Mouse (Mus musculus) E14TG2a.4 (cell line): ENCODE data around the gene Cenpx.

Experiments
- H3K27me3 ChIP-seq: 2 replicates; pipeline ENCODE4 v1.6.1; 2014; ENCODE audit warnings: low read length, control low read depth; ENCODE audit not compliant: insufficient read depth
- H3K36me3 ChIP-seq: 2 replicates; pipeline ENCODE4 v1.6.1; 2014; ENCODE audit warnings: low read length, control low read depth; ENCODE audit not compliant: insufficient read depth
- H3K4me1 ChIP-seq: replicated peaks from 2 replicates; pipeline ENCODE4 v1.6.1; 2014; ENCODE audit warnings: low read depth, low read length, control low read depth
- H3K4me3 ChIP-seq: replicated peaks from 2 replicates; pipeline ENCODE4 v1.5.1; 2014; ENCODE audit warnings: mild to moderate bottlenecking, low read length
- H3K9me3 ChIP-seq: 2 replicates; pipeline ENCODE4 v1.6.1; 2014; ENCODE audit warnings: low read length, control low read depth
- CTCF ChIP-seq: conservative IDR thresholded peaks from 2 replicates; pipeline ENCODE4 v1.5.1; 2014; ENCODE audit warnings: low read length
- NANOG ChIP-seq: IDR thresholded peaks from 2 replicates; pipeline ENCODE4 v1.6.1; 2014; ENCODE audit warnings: borderline replicate concordance, low read length, mixed read lengths
- POU5F1 ChIP-seq: IDR thresholded peaks from 2 replicates; pipeline ENCODE4 v1.6.1; 2014; ENCODE audit warnings: low read length, borderline replicate concordance

The Cenpx gene

DNA sequence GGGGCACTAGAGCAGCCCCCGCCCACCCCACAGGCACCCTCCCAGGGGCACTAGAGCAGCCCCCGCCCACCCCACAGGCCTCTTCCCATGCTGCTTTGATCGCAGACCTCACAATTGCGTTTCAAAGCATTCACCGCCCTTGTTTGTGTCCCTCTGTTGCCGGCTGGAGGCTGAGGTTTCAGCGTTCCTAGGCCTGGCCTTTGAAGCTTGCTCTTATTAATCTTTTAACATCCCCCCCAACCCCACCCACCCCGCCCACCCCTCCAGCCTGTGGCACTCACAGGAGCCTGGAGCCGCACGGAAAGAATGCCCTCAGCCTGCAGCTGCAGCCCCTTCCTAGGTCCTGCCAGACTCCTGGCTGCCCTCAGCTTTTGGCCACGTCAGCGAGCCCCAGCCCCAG lies 6.3 kb downstream of the Cenpx start:
- Histone ChIP-seq H3K4me3 (no peak overlapping the region), H3K9me3 (no peaks in the 10 kb centered on the region), H3K4me1 (peaks cover 94% of the 10 kb centered on the region), H3K36me3 (peaks cover 89% of the 10 kb centered on the region), H3K27me3 (no peaks in the 10 kb centered on the region)
- TF ChIP-seq CTCF (no peak), POU5F1 (no peak), NANOG (no peak)

DNA sequence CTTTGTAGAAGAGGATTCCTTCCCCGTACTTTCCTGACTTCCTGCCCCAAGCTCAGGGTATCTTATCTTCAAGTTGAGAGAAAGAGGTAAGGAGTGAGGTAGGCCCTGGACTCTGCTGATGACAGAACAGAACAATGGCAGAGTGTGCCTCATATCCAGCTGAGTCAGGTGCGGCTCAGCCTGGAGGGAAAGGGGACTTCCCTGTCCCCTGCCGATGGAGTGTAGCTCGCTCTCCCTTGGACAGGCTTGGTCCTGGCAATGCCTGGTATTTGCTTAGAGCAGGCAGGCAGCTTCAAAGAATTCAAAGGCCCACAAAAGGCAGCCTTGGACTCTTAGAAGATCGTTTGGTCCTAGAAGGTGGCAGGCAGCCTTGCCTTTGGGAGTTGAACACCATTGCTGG lies 7.4 kb downstream of the Cenpx start:
- H3K4me1 ChIP-seq: peaks cover 91% of the 10 kb centered on the region
- H3K36me3 ChIP-seq: peaks cover 89% of the 10 kb centered on the region
- peak overlapping the region; percentile 39; the same call in 1 of the 2 replicates for H3K4me3 ChIP-seq
- no peak for TF ChIP-seq POU5F1
- no peak for TF ChIP-seq NANOG
- H3K27me3 ChIP-seq: no peaks in the 10 kb centered on the region
- H3K9me3 ChIP-seq: no peaks in the 10 kb centered on the region

GRCm38 (mm10) chr11:120704486-120705325 lies 8.8 kb downstream of the Cenpx start:
- peak overlapping the region; percentile 55 for H3K4me3 ChIP-seq

GRCm38 (mm10) chr11:120703696-120704454 lies 9.7 kb downstream of the Cenpx start:
- Histone ChIP-seq H3K9me3 (no peaks in the 10 kb centered on the region), H3K27me3 (no peaks in the 10 kb centered on the region), H3K4me1 (peaks cover 83% of the 10 kb centered on the region), H3K4me3 (peak overlapping the region; percentile 55), H3K36me3 (peaks cover 89% of the 10 kb centered on the region)
- TF ChIP-seq NANOG (no peak), POU5F1 (no peak), CTCF (no peak)

More at GRCm38 (mm10) chr11:120704486-120705325, 8.8 kb downstream of the Cenpx start:
- Histone ChIP-seq H3K27me3 (no peaks in the 10 kb centered on the region), H3K9me3 (no peaks in the 10 kb centered on the region), H3K36me3 (peaks cover 89% of the 10 kb centered on the region), H3K4me1 (peaks cover 87% of the 10 kb centered on the region)
- TF ChIP-seq POU5F1: no peak
- no peak for TF ChIP-seq CTCF
- no peak for TF ChIP-seq NANOG

DNA sequence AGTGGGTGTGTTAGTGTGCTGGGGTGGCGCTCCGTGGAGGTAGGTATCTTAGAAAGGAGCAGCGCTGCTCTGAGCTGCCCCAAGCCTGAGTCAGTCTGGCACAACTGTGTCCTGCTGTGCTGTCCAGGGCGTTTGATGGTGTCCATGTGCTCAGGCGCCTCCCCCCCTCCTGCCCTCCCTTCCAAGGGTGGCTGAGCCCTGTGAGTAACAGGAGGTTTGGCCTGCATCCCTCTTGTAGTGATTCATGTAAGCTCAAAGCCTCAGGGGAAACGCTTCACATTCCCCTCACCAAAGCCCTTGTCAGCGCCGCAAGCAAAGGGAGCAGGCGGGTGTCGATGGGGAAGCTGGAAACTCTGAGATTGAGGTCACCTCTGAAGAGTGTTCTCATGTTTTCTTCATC lies 15.8 kb downstream of the Cenpx start:
- H3K4me3 ChIP-seq: no peak overlapping the region
- peaks cover 98% of the 10 kb centered on the region for H3K36me3 ChIP-seq
- H3K9me3 ChIP-seq: no peaks in the 10 kb centered on the region
- TF ChIP-seq CTCF (no peak), POU5F1 (no peak), NANOG (no peak)
- H3K4me1 ChIP-seq: peaks cover 83% of the 10 kb centered on the region
- H3K27me3 ChIP-seq: no peaks in the 10 kb centered on the region

GRCm38 (mm10) chr11:120696568-120696967 lies 17.0 kb downstream of the Cenpx start:
- no peak for TF ChIP-seq NANOG
- TF ChIP-seq POU5F1: no peak
- peak; percentile 89 for TF ChIP-seq CTCF
- no peaks in the 10 kb centered on the region for H3K9me3 ChIP-seq
- H3K4me1 ChIP-seq: peaks cover 87% of the 10 kb centered on the region
- H3K4me3 ChIP-seq: no peak overlapping the region
- no peaks in the 10 kb centered on the region for H3K27me3 ChIP-seq
- peaks cover 98% of the 10 kb centered on the region for H3K36me3 ChIP-seq

- Histone ChIP-seq H3K27me3 (no peaks in the 10 kb centered on the region), H3K4me1 (peaks cover 80% of the 10 kb centered on the region), H3K9me3 (no peaks in the 10 kb centered on the region), H3K36me3 (peaks cover 98% of the 10 kb centered on the region), H3K4me3 (0 out of 2 replicates have a peak overlapping the region, but pooled peaks have one; percentile 26)
- TF ChIP-seq NANOG (no peak), CTCF (no peak), POU5F1 (no peak)
These were observed 17.9 kb downstream of the Cenpx start for GRCm38 (mm10) chr11:120695641-120696040.

DNA sequence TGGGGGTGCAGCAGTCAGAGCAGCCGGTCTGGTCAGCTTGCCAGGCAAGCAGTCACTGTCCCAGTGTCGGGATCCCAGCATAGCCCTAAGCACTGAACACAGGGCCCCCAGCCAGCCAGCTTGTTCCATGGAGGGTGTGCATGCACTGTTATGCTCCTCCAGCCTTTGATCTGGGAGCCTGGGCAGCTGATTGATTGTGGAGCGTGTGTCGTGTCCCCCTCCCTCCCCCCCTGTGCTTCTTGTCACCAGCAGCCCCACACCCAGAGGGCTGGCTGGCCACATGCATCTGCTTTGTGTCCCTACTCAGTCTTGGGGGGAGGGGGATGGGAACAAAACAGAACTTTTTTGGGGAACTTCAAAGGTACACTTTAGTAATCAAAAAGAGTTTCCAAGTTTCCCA lies 18.4 kb downstream of the Cenpx start:
- Histone ChIP-seq H3K9me3 (no peaks in the 10 kb centered on the region), H3K4me1 (peaks cover 77% of the 10 kb centered on the region), H3K27me3 (no peaks in the 10 kb centered on the region), H3K36me3 (peaks cover 98% of the 10 kb centered on the region), H3K4me3 (no peak overlapping the region)
- TF ChIP-seq NANOG: no peak
- no peak for TF ChIP-seq POU5F1
- TF ChIP-seq CTCF: no peak
